Mouse (Mus musculus) thymus, adult 18-20 months (tissue): ENCODE results near the gene Pdlim7.

Experiments
- DNase-seq, 2 experiments: peaks; one replicate each; pipeline ENCODE4 v3.0.0; 2022; ENCODE audit warnings: mixed read lengths in 2 of 2

Pdlim7 gene

DNA sequence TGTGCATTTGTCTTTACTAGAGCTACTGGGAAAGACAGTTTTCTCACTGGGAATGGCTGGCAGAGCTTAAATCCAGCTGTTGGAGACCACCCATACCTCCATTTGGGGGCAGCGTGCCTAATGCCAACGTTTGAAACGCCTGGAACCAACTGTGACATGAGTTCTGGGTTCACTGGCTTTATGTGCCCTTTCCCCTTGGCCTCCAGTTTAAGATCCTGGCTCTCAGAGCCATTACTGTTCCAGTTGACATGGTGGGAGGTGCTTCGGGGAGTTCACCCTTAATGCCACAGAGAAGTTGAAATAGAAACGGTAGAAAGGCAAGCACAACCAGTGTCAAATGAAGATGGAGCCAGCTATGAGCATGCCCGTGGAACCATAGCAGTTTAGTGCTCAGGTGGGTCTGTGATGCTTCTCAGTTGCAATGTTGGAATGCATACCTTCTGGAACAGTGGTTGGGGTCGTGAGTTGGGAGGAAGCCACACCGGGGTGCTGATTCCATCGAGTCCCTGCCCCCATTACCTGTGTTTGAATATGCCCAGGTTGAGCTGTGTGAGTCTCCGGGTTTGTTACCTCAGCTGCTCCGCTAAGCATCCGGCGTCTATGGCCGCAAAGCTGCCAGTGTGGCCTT, 50.0 kb downstream of the Pdlim7 start:
- peak in 1 of 2 experiments; percentile 18 for DNase-seq

DNA sequence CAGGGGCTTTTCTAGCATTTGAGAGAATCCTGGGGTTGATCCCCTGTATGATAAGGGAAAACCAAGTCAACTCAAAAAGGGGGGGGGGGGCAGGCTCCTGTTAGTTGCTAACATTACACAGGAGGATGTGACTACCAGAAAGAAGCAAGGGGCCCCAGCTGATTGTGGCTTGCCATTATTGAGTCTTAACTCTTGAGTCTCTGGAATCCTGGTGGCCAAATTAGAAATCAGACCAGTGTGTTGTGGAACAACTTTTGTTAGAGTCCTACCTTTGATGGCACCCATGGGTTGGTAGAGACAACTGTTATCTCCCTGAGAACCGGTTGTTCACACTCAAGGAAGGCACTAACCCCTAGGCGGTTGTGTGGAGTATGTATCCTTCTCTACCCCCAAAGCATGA, 50.5 kb downstream of the Pdlim7 start:
- peak in 1 of 2 experiments; percentile 7 for DNase-seq

DNA sequence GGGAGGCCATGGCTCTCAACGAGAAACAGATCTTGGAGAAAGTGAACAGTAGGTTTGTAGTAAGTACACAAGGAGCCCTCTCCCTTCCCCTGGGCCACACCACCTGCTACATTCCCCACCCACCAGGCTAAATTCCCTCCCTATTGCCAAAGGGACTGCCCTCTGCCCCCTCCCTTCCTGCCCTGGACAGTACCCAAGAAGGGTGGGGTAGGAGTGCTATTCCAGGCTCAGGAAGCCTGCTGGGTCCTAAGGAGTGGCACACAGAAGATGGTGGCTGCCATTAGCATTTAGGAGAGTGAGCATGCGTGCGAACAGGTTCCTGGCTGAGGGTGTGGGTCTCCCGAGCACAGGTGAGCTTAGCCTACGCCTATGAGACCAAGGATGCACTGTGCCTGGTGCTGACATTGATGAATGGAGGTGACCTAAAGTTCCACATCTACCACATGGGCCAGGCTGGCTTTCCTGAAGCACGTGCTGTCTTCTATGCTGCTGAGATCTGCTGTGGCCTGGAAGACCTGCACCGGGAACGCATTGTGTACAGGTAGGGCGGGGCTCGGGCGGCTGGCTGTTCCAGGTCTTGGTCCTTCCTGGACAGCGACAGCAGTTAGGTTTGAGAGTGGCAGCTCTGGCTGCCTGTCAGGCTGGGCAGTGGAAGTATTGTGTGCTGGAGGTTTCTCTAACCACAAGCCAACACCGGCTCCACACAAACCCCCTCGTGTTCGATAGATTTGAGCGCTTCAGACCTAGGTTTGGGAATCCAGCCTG, 61.5 kb downstream of the Pdlim7 start:
- DNase-seq, result no peak

- DNase-seq, result no peak
Measured at GRCm38 (mm10) chr13:55451296-55451695, 62.2 kb downstream of the Pdlim7 start.

DNA sequence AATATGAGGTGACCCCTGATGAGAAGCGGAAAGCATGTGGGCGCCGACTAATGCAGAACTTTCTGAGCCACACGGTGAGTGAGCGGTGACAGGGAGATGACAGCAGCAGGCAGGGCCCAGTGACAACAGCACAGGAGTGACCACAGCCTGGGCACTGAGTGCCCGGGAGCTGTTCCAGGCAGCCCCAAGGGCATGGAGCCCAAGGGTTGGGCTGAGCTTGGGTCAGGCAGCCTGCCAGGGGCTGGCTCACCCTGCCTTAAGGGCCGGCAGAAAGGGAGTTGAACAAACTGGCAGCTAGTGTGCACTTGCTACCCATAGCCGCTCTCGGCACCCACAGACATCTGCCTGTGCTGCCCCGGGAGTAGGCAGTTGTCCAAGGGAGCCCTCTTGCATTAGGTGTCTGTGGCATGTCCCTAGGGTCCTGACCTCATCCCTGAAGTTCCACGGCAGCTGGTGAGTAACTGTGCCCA, 62.9 kb downstream of the Pdlim7 start:
- no peak for DNase-seq

- peak; percentile 73 to 81 for DNase-seq
Measured at GRCm38 (mm10) chr13:55449679-55450441, 63.6 kb downstream of the Pdlim7 start.

GRCm38 (mm10) chr13:55449205-55449604, 64.3 kb downstream of the Pdlim7 start:
- peak in 1 of 2 experiments; percentile 55 for DNase-seq

GRCm38 (mm10) chr13:55448131-55448530, 65.3 kb downstream of the Pdlim7 start:
- DNase-seq, result no peak

GRCm38 (mm10) chr13:55447543-55447943, 65.9 kb downstream of the Pdlim7 start:
- peak; percentile 61 to 78 for DNase-seq

GRCm38 (mm10) chr13:55446483-55447105, 66.9 kb downstream of the Pdlim7 start:
- DNase-seq, result peak in 1 of 2 experiments; percentile 30
